Mouse (Mus musculus) 3134 (cell line): ENCODE results near the gene Phlda2.
A peak's percentile ranks its signal among the peaks of the same experiment; 100 is the strongest.
"Not testable (repeated sequence)": the region's sequence is repeated elsewhere in the genome, so short reads cannot be mapped to it uniquely, and the experiment has no call there.

Experiments
- DNase-seq: peaks from one replicate; pipeline ENCODE4 v3.0.0-alpha.2; 2011; ENCODE audit warnings: low spot score; ENCODE audit not compliant: insufficient read length; ENCODE audit errors: extremely low read depth

Phlda2 gene

GRCm38 (mm10) chr7:143502418-143503200, at the start of gene Phlda2:
Gene Phlda2 (minus strand): TSS chr7:143503150.
- no peak for DNase-seq

GRCm38 (mm10) chr7:143549588-143550220, 46.8 kb upstream of the Phlda2 start:
- no peak for DNase-seq

- DNase-seq = peak; percentile 98
Measured at GRCm38 (mm10) chr7:143548976-143549457, 46.1 kb upstream of the Phlda2 start, which contains the start of gene Nap1l4. Gene Nap1l4 (minus strand): TSS chr7:143549106.

GRCm38 (mm10) chr7:143548231-143548961, 45.4 kb upstream of the Phlda2 start:
- DNase-seq = peak; percentile 80

GRCm38 (mm10) chr7:143546554-143546953, 43.6 kb upstream of the Phlda2 start:
- no peak for DNase-seq

- no peak for DNase-seq
Measured at GRCm38 (mm10) chr7:143544368-143544767, 41.4 kb upstream of the Phlda2 start.

GRCm38 (mm10) chr7:143538671-143539070, 35.7 kb upstream of the Phlda2 start:
- DNase-seq = no peak

- not testable (repeated sequence) for DNase-seq
Measured at GRCm38 (mm10) chr7:143538229-143538628, 35.3 kb upstream of the Phlda2 start.

- no peak for DNase-seq
Measured at GRCm38 (mm10) chr7:143536251-143536650, 33.3 kb upstream of the Phlda2 start.

GRCm38 (mm10) chr7:143533284-143533683, 30.3 kb upstream of the Phlda2 start:
- no peak for DNase-seq

GRCm38 (mm10) chr7:143532410-143532809, 29.5 kb upstream of the Phlda2 start:
- no peak for DNase-seq

GRCm38 (mm10) chr7:143519333-143519732, 16.4 kb upstream of the Phlda2 start:
- no peak for DNase-seq

- no peak for DNase-seq
Measured at GRCm38 (mm10) chr7:143514416-143514768, 11.4 kb upstream of the Phlda2 start.

- DNase-seq = no peak
Measured at GRCm38 (mm10) chr7:143513763-143514415, 10.9 kb upstream of the Phlda2 start.

GRCm38 (mm10) chr7:143511335-143511712, 8.4 kb upstream of the Phlda2 start:
- no peak for DNase-seq

- DNase-seq = no peak
Measured at GRCm38 (mm10) chr7:143510593-143511334, 7.8 kb upstream of the Phlda2 start.

- DNase-seq = no peak
Measured at GRCm38 (mm10) chr7:143509566-143509965, 6.6 kb upstream of the Phlda2 start.

- DNase-seq = no peak
Measured at GRCm38 (mm10) chr7:143506675-143507074, 3.7 kb upstream of the Phlda2 start.

- DNase-seq = no peak
Measured at GRCm38 (mm10) chr7:143506271-143506670, 3.3 kb upstream of the Phlda2 start.

- no peak for DNase-seq
Measured at GRCm38 (mm10) chr7:143505823-143506222, 2.9 kb upstream of the Phlda2 start.
